Mouse (Mus musculus) neural tube, embryonic 13.5 days (tissue): ENCODE results near the gene Pkdcc. TPM values are rescaled to one million over a fixed set of nuclear protein-coding genes. Genes with fewer than 3 reads are reported as not detected.

Experiments
- ATAC-seq: fragments of 200-750 bp; cut with Nextera tagmentation; 2 replicates; pipeline ENCODE4 v1.8.0; 2017; ENCODE audit warnings: low read depth, mild to moderate bottlenecking, moderate TSS enrichment, moderate library complexity
- H3K27ac ChIP-seq: fragments of 300-500 bp; sonication (generic); replicated peaks from 2 replicates; pipeline ENCODE4 v1.5.1; 2015; ENCODE audit warnings: moderate library complexity, mild to moderate bottlenecking, inconsistent platforms
- H3K27me3 ChIP-seq: fragments of 300-500 bp; sonication (generic); 2 replicates; pipeline ENCODE4 v1.6.1; 2015; ENCODE audit warnings: mild to moderate bottlenecking, inconsistent platforms
- H3K36me3 ChIP-seq: fragments of 300-500 bp; sonication (generic); 2 replicates; pipeline ENCODE4 v1.6.1; 2015; ENCODE audit warnings: mild to moderate bottlenecking, inconsistent platforms
- H3K4me1 ChIP-seq: fragments of 300-500 bp; sonication (generic); replicated peaks from 2 replicates; pipeline ENCODE4 v1.6.1; 2015; ENCODE audit warnings: inconsistent platforms
- H3K4me2 ChIP-seq: fragments of 300-500 bp; sonication (generic); 2 replicates; pipeline ENCODE4 v1.6.1; 2015; ENCODE audit warnings: inconsistent platforms, mild to moderate bottlenecking, moderate library complexity
- H3K4me3 ChIP-seq: fragments of 300-500 bp; sonication (generic); 2 replicates; pipeline ENCODE4 v1.5.1; 2015; ENCODE audit warnings: mild to moderate bottlenecking, inconsistent platforms
- H3K9ac ChIP-seq: fragments of 300-500 bp; sonication (generic); 2 replicates; pipeline ENCODE4 v1.6.1; 2015; ENCODE audit warnings: moderate library complexity, mild to moderate bottlenecking, inconsistent platforms
- H3K9me3 ChIP-seq: fragments of 300-500 bp; sonication (generic); 2 replicates; pipeline ENCODE4 v1.6.1; 2016; ENCODE audit warnings: inconsistent platforms
- WGBS: fragments of 180-500 bp; shearing (Covaris S2); methylation state at CpG from one replicate; pipeline ENCODE4 v1.1.7; 2015; 5-methylcytosine and 5-hydroxymethylcytosine counted together
- polyA plus RNA-seq: library from polyadenylated mRNA; unstranded; fragments of >200 nt; fragmentation: Nextera tagmentation; extraction: Ambion mirVana; gene quantifications from 2 replicates; pipeline ENCODE4 v1.2.1, GENCODE M21; 2015

Gene Pkdcc
- polyA plus RNA-seq, 1 experiment from 2014 or later: 4.2 TPM

GRCm38 (mm10) chr17:83190810-83191209 lies 24.3 kb upstream of the Pkdcc start:
- Histone ChIP-seq H3K9ac (no peak overlapping the region), H3K27me3 (peaks cover 26% of the 10 kb centered on the region), H3K36me3 (no peaks in the 10 kb centered on the region), H3K4me2 (no peak overlapping the region), H3K4me1 (peaks cover 10% of the 10 kb centered on the region), H3K27ac (no peak overlapping the region), H3K9me3 (no peaks in the 10 kb centered on the region), H3K4me3 (no peak overlapping the region)
- 73% methylated on average over 9 of the region's 9 CpGs for WGBS
- no peak for ATAC-seq

- WGBS: 83% methylated on average over 4 of the region's 4 CpGs
- no peak overlapping the region for H3K4me3 ChIP-seq
- no peak overlapping the region for H3K4me2 ChIP-seq
- no peak overlapping the region for H3K27ac ChIP-seq
- H3K36me3 ChIP-seq: no peaks in the 10 kb centered on the region
- no peaks in the 10 kb centered on the region for H3K9me3 ChIP-seq
- ATAC-seq: no peak
- no peak overlapping the region for H3K9ac ChIP-seq
- peaks cover 29% of the 10 kb centered on the region for H3K4me1 ChIP-seq
- peaks cover 17% of the 10 kb centered on the region for H3K27me3 ChIP-seq
These were observed 20.6 kb upstream of the Pkdcc start for GRCm38 (mm10) chr17:83194491-83194890.

GRCm38 (mm10) chr17:83197361-83197923 lies 17.6 kb upstream of the Pkdcc start:
- Histone ChIP-seq H3K9ac (no peak overlapping the region), H3K27me3 (no peaks in the 10 kb centered on the region; the same call in 1 of the 2 replicates), H3K4me1 (peaks cover 42% of the 10 kb centered on the region), H3K4me2 (no peak overlapping the region), H3K36me3 (no peaks in the 10 kb centered on the region), H3K27ac (no peak overlapping the region), H3K4me3 (no peak overlapping the region), H3K9me3 (no peaks in the 10 kb centered on the region)
- 52% methylated on average over 4 of the region's 4 CpGs for WGBS
- ATAC-seq: no peak

GRCm38 (mm10) chr17:83200469-83200868 lies 14.6 kb upstream of the Pkdcc start:
- Histone ChIP-seq H3K9ac (no peak overlapping the region), H3K27me3 (no peaks in the 10 kb centered on the region; the same call in 1 of the 2 replicates), H3K4me2 (no peak overlapping the region), H3K27ac (0 out of 2 replicates have a peak overlapping the region, but pooled peaks have one; percentile 29), H3K36me3 (no peaks in the 10 kb centered on the region), H3K9me3 (no peaks in the 10 kb centered on the region), H3K4me3 (no peak overlapping the region), H3K4me1 (peaks cover 59% of the 10 kb centered on the region)
- ATAC-seq: no peak
- WGBS: 73% methylated on average over 5 of the region's 5 CpGs

- Histone ChIP-seq H3K4me3 (no peak overlapping the region), H3K36me3 (no peaks in the 10 kb centered on the region), H3K9me3 (no peaks in the 10 kb centered on the region), H3K27me3 (no peaks in the 10 kb centered on the region; the same call in 1 of the 2 replicates), H3K4me1 (peaks cover 60% of the 10 kb centered on the region), H3K27ac (no peak overlapping the region), H3K9ac (no peak overlapping the region), H3K4me2 (no peak overlapping the region)
- WGBS: 23% methylated on average over 6 of the region's 6 CpGs
- ATAC-seq: no peak
These were observed 13.8 kb upstream of the Pkdcc start for GRCm38 (mm10) chr17:83201257-83201656.

- ATAC-seq: peak; percentile 28; the same call in 1 of the 2 replicates
- 24% methylated on average over 8 of the region's 8 CpGs for WGBS
- no peak overlapping the region for H3K9ac ChIP-seq
These were observed 11.3 kb upstream of the Pkdcc start for GRCm38 (mm10) chr17:83203692-83204383.

GRCm38 (mm10) chr17:83207296-83207695 lies 7.8 kb upstream of the Pkdcc start:
- H3K4me3 ChIP-seq: no peak overlapping the region
- H3K9ac ChIP-seq: no peak overlapping the region
- H3K27me3 ChIP-seq: peaks cover 5% of the 10 kb centered on the region; the same call in 1 of the 2 replicates
- WGBS: 86% methylated on average over 3 of the region's 3 CpGs
- H3K27ac ChIP-seq: no peak overlapping the region
- no peaks in the 10 kb centered on the region for H3K36me3 ChIP-seq
- H3K9me3 ChIP-seq: no peaks in the 10 kb centered on the region
- H3K4me2 ChIP-seq: no peak overlapping the region
- peaks cover 31% of the 10 kb centered on the region for H3K4me1 ChIP-seq
- no peak for ATAC-seq

More at GRCm38 (mm10) chr17:83203692-83204383, 11.3 kb upstream of the Pkdcc start:
- Histone ChIP-seq H3K4me2 (no peak overlapping the region), H3K36me3 (no peaks in the 10 kb centered on the region), H3K27ac (no peak overlapping the region), H3K4me3 (no peak overlapping the region), H3K9me3 (no peaks in the 10 kb centered on the region), H3K27me3 (peaks cover under 1% of the 10 kb centered on the region; the same call in 1 of the 2 replicates), H3K4me1 (peaks cover 56% of the 10 kb centered on the region)

- Histone ChIP-seq H3K27ac (no peak overlapping the region), H3K9me3 (no peaks in the 10 kb centered on the region), H3K4me3 (no peak overlapping the region), H3K36me3 (no peaks in the 10 kb centered on the region), H3K4me1 (peaks cover 40% of the 10 kb centered on the region), H3K9ac (no peak overlapping the region), H3K4me2 (no peak overlapping the region), H3K27me3 (peaks cover 6% of the 10 kb centered on the region; the same call in 1 of the 2 replicates)
- WGBS: 63% methylated on average over 2 of the region's 2 CpGs
- no peak for ATAC-seq
These were observed 6.6 kb upstream of the Pkdcc start for GRCm38 (mm10) chr17:83208455-83208854.

GRCm38 (mm10) chr17:83210531-83210930 lies 4.6 kb upstream of the Pkdcc start:
- no peak for ATAC-seq
- no peaks in the 10 kb centered on the region for H3K9me3 ChIP-seq
- no peak overlapping the region for H3K27ac ChIP-seq
- H3K27me3 ChIP-seq: peaks cover 6% of the 10 kb centered on the region; the same call in 1 of the 2 replicates
- no peak overlapping the region for H3K4me3 ChIP-seq
- no peak overlapping the region for H3K4me2 ChIP-seq
- H3K36me3 ChIP-seq: no peaks in the 10 kb centered on the region
- WGBS: 65% methylated on average over 5 of the region's 5 CpGs
- H3K9ac ChIP-seq: no peak overlapping the region
- H3K4me1 ChIP-seq: peaks cover 39% of the 10 kb centered on the region

- Histone ChIP-seq H3K4me2 (no peak overlapping the region), H3K9me3 (no peaks in the 10 kb centered on the region), H3K4me3 (no peak overlapping the region), H3K9ac (no peak overlapping the region), H3K4me1 (peaks cover 44% of the 10 kb centered on the region), H3K36me3 (no peaks in the 10 kb centered on the region), H3K27me3 (peaks cover 6% of the 10 kb centered on the region; the same call in 1 of the 2 replicates), H3K27ac (no peak overlapping the region)
- 85% methylated on average over 10 of the region's 10 CpGs for WGBS
- ATAC-seq: no peak
These were observed 3.9 kb upstream of the Pkdcc start for GRCm38 (mm10) chr17:83211196-83211595.

- ATAC-seq: no peak
- WGBS: 85% methylated on average over 2 of the region's 2 CpGs
- no peak overlapping the region for H3K9ac ChIP-seq
These were observed 2.7 kb upstream of the Pkdcc start for GRCm38 (mm10) chr17:83212422-83212821.

GRCm38 (mm10) chr17:83213228-83213915 lies 1.7 kb upstream of the Pkdcc start:
- H3K36me3 ChIP-seq: no peaks in the 10 kb centered on the region
- peak overlapping the region; percentile 93 for H3K27ac ChIP-seq
- peaks cover 58% of the 10 kb centered on the region for H3K4me1 ChIP-seq
- H3K9me3 ChIP-seq: no peaks in the 10 kb centered on the region
- H3K4me2 ChIP-seq: peak overlapping the region; percentile 89
- H3K27me3 ChIP-seq: peaks cover 6% of the 10 kb centered on the region; the same call in 1 of the 2 replicates
- H3K9ac ChIP-seq: peak overlapping the region; percentile 97; the same call in 1 of the 2 replicates
- H3K4me3 ChIP-seq: peak overlapping the region; percentile 63; the same call in 1 of the 2 replicates
- 49% methylated on average over 9 of the region's 9 CpGs for WGBS
- ATAC-seq: no peak

More at GRCm38 (mm10) chr17:83212422-83212821, 2.7 kb upstream of the Pkdcc start:
- Histone ChIP-seq H3K9me3 (no peaks in the 10 kb centered on the region), H3K27me3 (peaks cover 6% of the 10 kb centered on the region; the same call in 1 of the 2 replicates), H3K4me1 (peaks cover 48% of the 10 kb centered on the region), H3K4me2 (no peak overlapping the region), H3K27ac (no peak overlapping the region), H3K36me3 (no peaks in the 10 kb centered on the region), H3K4me3 (no peak overlapping the region)
